Mouse (Mus musculus): ENCODE data around the gene Phf2. TPM values are rescaled to one million over a fixed set of nuclear protein-coding genes. Genes with fewer than 3 reads are reported as not detected.

The Phf2 gene
- polyA plus RNA-seq, 1 experiment from 2014 or later, result 6.1 TPM

- Histone ChIP-seq H3K9me3 (ENCODE audit: control insufficient read depth, low read length) (no peaks in the 10 kb centered on the region), H3K36me3 (ENCODE audit: control insufficient read depth, insufficient read depth, low read length) (no peaks in the 10 kb centered on the region), H3K9ac (ENCODE audit: low read depth, low read length) (no peak overlapping the region), H3K4me1 (ENCODE audit: control insufficient read depth, insufficient read depth, low read depth, low read length) (no peaks in the 10 kb centered on the region), H3K4me3 (ENCODE audit: low read length) (no peak overlapping the region), H3K4me2 (ENCODE audit: low read length) (no peak overlapping the region), H3K27me3 (replicated peaks; ENCODE audit: control insufficient read depth, insufficient read depth, low read length) (no peaks in the 10 kb centered on the region), H3K27ac (ENCODE audit: low read depth, low read length) (no peak overlapping the region)
- ATAC-seq, result no peak
- WGBS, result 68% methylated on average over 15 of the region's 15 CpGs
Observed at GRCm38 (mm10) chr13:48756769-48757168, 114.2 kb downstream of the Phf2 start.

Other genes starting within 250 kb of the Phf2 start
- gene Ptpdc1, start 245.5 kb downstream of the Phf2 start, polyA plus RNA-seq (2015; fragmentation: Nextera tagmentation; extraction: Ambion mirVana), result 14.7 and 17.4 TPM in 2 replicates
- 0.26 TPM in 1 of 2 replicates, not detected in the other for gene Barx1, start 208.1 kb downstream of the Phf2 start, polyA plus RNA-seq (2015; fragmentation: Nextera tagmentation; extraction: Ambion mirVana)
- gene Fam120a, start 96.9 kb upstream of the Phf2 start, polyA plus RNA-seq (2015; fragmentation: Nextera tagmentation; extraction: Ambion mirVana), result 9.8 and 10.9 TPM in 2 replicates